Mouse (Mus musculus) MEL (cell line): ENCODE measurements around the gene Hoxd10.

Experiments
- CTCF ChIP-seq, 3 experiments: IDR thresholded peaks in 2 of 3; conservative IDR thresholded peaks in 1 of 3; 2 replicates each; pipeline ENCODE4 v1.5.1; 2011 to 2012; ENCODE audit warnings: low read length in 3 of 3, low read depth in 2 of 3, mild to moderate bottlenecking in 2 of 3, improper control_type of control experiment in 1 of 3, inconsistent platforms in 1 of 3, mixed read lengths in 1 of 3, moderate library complexity in 1 of 3; ENCODE audit not compliant: control insufficient read depth in 1 of 3, insufficient read depth in 1 of 3, poor library complexity in 1 of 3, severe bottlenecking in 1 of 3
- GATA1 ChIP-seq: IDR thresholded peaks from 2 replicates; pipeline ENCODE4 v1.6.1; 2011; ENCODE audit warnings: low read depth, low read length, improper control_type of control experiment
- NELFE ChIP-seq: IDR thresholded peaks from 2 replicates; pipeline ENCODE4 v1.6.1; 2011; ENCODE audit warnings: low read depth, low read length, improper control_type of control experiment
- POLR2A ChIP-seq, 2 experiments: IDR thresholded peaks; 2 replicates each; pipeline ENCODE4 v1.6.1; 2011 to 2012; ENCODE audit warnings: low read length in 2 of 2, mild to moderate bottlenecking in 2 of 2, control low read depth in 1 of 2, improper control_type of control experiment in 1 of 2, low read depth in 1 of 2, moderate library complexity in 1 of 2; ENCODE audit not compliant: control insufficient read depth in 1 of 2, insufficient read depth in 1 of 2, poor library complexity in 1 of 2

- TF ChIP-seq POLR2A (IDR thresholded peaks at IDR 0.05; ENCODE audit: control insufficient read depth in 1 of 2, insufficient read depth in 1 of 2, low read depth in 1 of 2, low read length in 2 of 2, poor library complexity in 1 of 2): no peak
- TF ChIP-seq NELFE: no peak
- no peak for TF ChIP-seq CTCF (IDR thresholded peaks at IDR 0.05 in 2 of 3, conservative IDR thresholded peaks at IDR 0.05 in 1 of 3; ENCODE audit: control insufficient read depth in 1 of 3, insufficient read depth in 1 of 3, low read depth in 2 of 3, low read length in 3 of 3, poor library complexity in 1 of 3, severe bottlenecking in 1 of 3)
- no peak for TF ChIP-seq GATA1
Measured at GRCm38 (mm10) chr2:74688795-74689573, 2.7 kb upstream of the Hoxd10 start.
